Mouse (Mus musculus): Measurements from ENCODE around the gene Cntnap4. TPM values are rescaled to one million over a fixed set of nuclear protein-coding genes. Genes with fewer than 3 reads are reported as not detected.

The Cntnap4 gene
- polyA plus RNA-seq, 1 experiment, result not detected

DNA sequence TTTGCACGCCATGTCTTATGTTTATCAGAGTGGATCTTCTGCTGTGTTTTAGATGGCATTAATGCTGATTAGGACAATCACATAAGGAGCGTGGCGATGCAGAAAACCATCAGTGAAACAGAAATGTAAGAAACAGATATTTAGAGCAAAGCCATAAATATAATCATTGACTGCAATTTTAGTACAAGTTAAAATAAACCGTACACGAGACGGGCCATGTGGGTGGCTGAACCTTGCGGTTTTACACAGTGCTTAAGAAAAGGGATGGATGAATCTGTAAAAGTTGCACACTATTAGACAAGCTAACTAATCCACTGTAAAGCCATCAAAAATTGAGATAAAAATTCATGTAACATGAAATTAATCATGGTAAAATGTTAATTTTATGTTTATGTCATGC is 58.9 kb downstream of the Cntnap4 start:
- no peaks in the 10 kb centered on the region for H3K4me1 ChIP-seq (ENCODE audit: control insufficient read depth, insufficient read depth, low read length)
- H3K36me3 ChIP-seq (ENCODE audit: control insufficient read depth, insufficient read depth, low read length, poor library complexity, severe bottlenecking), result no peaks in the 10 kb centered on the region
- no peak overlapping the region for H3K9ac ChIP-seq (ENCODE audit: low read depth, poor library complexity, severe bottlenecking)
- H3K9me3 ChIP-seq (replicated peaks; ENCODE audit: control insufficient read depth, insufficient read depth, low read length, poor library complexity, severe bottlenecking), result no peaks in the 10 kb centered on the region
- no peak overlapping the region for H3K27ac ChIP-seq (ENCODE audit: insufficient read depth, low read length)
- TF ChIP-seq CTCF (IDR thresholded peaks at IDR 0.05; ENCODE audit: low read depth, low read length), result no peak
- no peak for TF ChIP-seq EP300 (IDR thresholded peaks at IDR 0.05; ENCODE audit: insufficient read depth, low read depth, low read length)
- TF ChIP-seq POLR2A (IDR thresholded peaks at IDR 0.05; ENCODE audit: insufficient read depth, low read length), result no peak
- no peak overlapping the region for H3K4me3 ChIP-seq (ENCODE audit: low read depth, low read length)
- no peaks in the 10 kb centered on the region; the same call in 1 of the 2 replicates for H3K27me3 ChIP-seq (ENCODE audit: control insufficient read depth, insufficient read depth, low read length, poor library complexity, severe bottlenecking)

DNA sequence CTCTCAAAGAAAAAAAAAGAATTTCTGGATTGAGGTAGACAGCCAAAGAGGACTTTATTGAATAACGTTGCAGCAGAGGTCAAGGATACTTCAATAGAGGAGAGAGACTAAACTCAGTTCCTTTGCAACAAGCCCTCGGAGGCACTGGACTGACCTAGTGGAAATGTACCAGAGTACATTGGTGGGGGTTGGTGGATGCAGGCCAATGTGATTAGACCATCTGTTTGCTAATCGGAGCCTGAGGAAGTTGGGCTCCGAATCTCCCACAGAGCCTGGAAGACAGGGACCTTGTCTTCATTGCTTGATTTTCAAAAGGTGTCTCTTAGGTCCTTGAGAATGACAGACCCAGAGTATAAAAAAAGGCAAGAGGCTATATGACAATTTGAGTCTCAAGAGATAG is 82.8 kb downstream of the Cntnap4 start:
- no peak for TF ChIP-seq CTCF (IDR thresholded peaks at IDR 0.05; ENCODE audit: low read depth, low read length)
- no peak for TF ChIP-seq EP300 (IDR thresholded peaks at IDR 0.05; ENCODE audit: insufficient read depth, low read depth, low read length)
- no peak for TF ChIP-seq POLR2A (IDR thresholded peaks at IDR 0.05; ENCODE audit: insufficient read depth, low read length)
- Histone ChIP-seq H3K9me3 (replicated peaks; ENCODE audit: control insufficient read depth, insufficient read depth, low read length, poor library complexity, severe bottlenecking) (peaks cover 5% of the 10 kb centered on the region), H3K27ac (ENCODE audit: insufficient read depth, low read length) (no peak overlapping the region), H3K4me3 (ENCODE audit: low read depth, low read length) (no peak overlapping the region), H3K9ac (ENCODE audit: low read depth, poor library complexity, severe bottlenecking) (no peak overlapping the region), H3K36me3 (ENCODE audit: control insufficient read depth, insufficient read depth, low read length, poor library complexity, severe bottlenecking) (no peaks in the 10 kb centered on the region), H3K27me3 (ENCODE audit: control insufficient read depth, insufficient read depth, low read length, poor library complexity, severe bottlenecking) (no peaks in the 10 kb centered on the region), H3K4me1 (ENCODE audit: control insufficient read depth, insufficient read depth, low read length) (no peaks in the 10 kb centered on the region)

DNA sequence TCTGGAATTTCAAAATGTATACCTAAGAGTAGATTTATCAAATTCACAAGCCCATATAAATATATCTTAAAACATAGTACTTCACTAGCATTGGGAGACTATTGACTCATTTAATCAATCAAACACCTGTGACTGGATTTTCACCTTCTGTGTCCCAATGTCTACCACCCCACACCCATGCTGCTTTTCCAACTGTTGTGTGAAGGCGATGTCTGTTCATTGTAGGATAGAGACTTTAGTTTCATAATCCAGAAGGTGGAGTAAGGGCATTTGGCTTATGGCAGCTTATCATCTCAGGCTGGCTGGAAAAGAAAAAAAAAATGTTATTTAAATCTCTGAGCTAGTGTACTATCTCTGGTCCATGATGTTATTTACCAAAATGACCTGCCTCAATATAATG is 83.4 kb downstream of the Cntnap4 start:
- Histone ChIP-seq H3K9ac (ENCODE audit: low read depth, poor library complexity, severe bottlenecking) (no peak overlapping the region), H3K4me3 (ENCODE audit: low read depth, low read length) (no peak overlapping the region), H3K36me3 (ENCODE audit: control insufficient read depth, insufficient read depth, low read length, poor library complexity, severe bottlenecking) (no peaks in the 10 kb centered on the region), H3K27me3 (ENCODE audit: control insufficient read depth, insufficient read depth, low read length, poor library complexity, severe bottlenecking) (no peaks in the 10 kb centered on the region), H3K27ac (ENCODE audit: insufficient read depth, low read length) (no peak overlapping the region), H3K9me3 (replicated peaks; ENCODE audit: control insufficient read depth, insufficient read depth, low read length, poor library complexity, severe bottlenecking) (peaks cover 5% of the 10 kb centered on the region), H3K4me1 (ENCODE audit: control insufficient read depth, insufficient read depth, low read length) (no peaks in the 10 kb centered on the region)
- no peak for TF ChIP-seq EP300 (IDR thresholded peaks at IDR 0.05; ENCODE audit: insufficient read depth, low read depth, low read length)
- TF ChIP-seq POLR2A (IDR thresholded peaks at IDR 0.05; ENCODE audit: insufficient read depth, low read length), result no peak
- TF ChIP-seq CTCF (IDR thresholded peaks at IDR 0.05; ENCODE audit: low read depth, low read length), result no peak

DNA sequence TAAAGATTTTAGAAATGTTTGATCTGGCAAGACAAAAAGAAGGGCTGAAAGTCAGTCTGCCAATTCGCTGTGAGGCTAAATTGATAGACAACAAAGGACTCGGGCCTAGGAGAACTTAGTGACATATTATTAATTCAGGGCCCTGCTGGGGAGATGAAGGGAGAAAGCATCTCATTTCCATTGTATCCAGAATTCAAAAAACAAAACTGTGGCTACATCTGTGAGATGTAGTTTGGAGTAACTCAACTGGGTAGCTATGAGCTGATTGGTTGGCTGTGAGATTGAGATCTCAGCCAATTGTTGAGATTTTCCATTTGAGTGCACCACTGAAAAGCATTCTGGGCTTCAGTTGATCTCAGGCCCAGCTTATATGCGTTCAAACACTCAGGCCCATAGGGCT is 84.2 kb downstream of the Cntnap4 start:
- Histone ChIP-seq H3K27ac (ENCODE audit: insufficient read depth, low read length) (no peak overlapping the region), H3K36me3 (ENCODE audit: control insufficient read depth, insufficient read depth, low read length, poor library complexity, severe bottlenecking) (no peaks in the 10 kb centered on the region), H3K9me3 (replicated peaks; ENCODE audit: control insufficient read depth, insufficient read depth, low read length, poor library complexity, severe bottlenecking) (peaks cover 5% of the 10 kb centered on the region), H3K9ac (ENCODE audit: low read depth, poor library complexity, severe bottlenecking) (no peak overlapping the region), H3K4me3 (ENCODE audit: low read depth, low read length) (no peak overlapping the region), H3K27me3 (ENCODE audit: control insufficient read depth, insufficient read depth, low read length, poor library complexity, severe bottlenecking) (no peaks in the 10 kb centered on the region), H3K4me1 (ENCODE audit: control insufficient read depth, insufficient read depth, low read length) (no peaks in the 10 kb centered on the region)
- no peak for TF ChIP-seq CTCF (IDR thresholded peaks at IDR 0.05; ENCODE audit: low read depth, low read length)
- no peak for TF ChIP-seq EP300 (IDR thresholded peaks at IDR 0.05; ENCODE audit: insufficient read depth, low read depth, low read length)
- TF ChIP-seq POLR2A (IDR thresholded peaks at IDR 0.05; ENCODE audit: insufficient read depth, low read length), result no peak

DNA sequence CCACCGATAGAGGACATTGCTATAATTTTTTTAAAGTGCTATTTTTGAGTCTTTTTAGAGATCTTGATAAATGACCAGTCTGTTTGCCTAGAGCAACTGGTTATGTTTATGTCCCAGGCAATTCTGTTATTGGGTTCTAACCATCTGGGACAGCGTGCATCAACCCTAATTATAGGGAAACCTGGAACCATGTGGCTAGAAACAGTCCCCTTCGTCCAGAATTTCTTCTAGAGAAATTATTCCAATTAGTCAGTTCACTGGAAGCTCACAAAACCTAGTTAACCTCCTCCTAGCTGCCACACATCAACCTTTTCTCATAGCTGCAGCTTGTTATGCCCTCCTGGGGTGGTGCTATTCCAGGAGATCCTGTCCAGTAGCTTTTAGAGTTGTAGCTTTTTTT is 94.2 kb downstream of the Cntnap4 start:
- no peak overlapping the region for H3K4me3 ChIP-seq (ENCODE audit: low read depth, low read length)
- H3K9ac ChIP-seq (ENCODE audit: low read depth, poor library complexity, severe bottlenecking), result no peak overlapping the region
- no peaks in the 10 kb centered on the region; the same call in 1 of the 2 replicates for H3K27me3 ChIP-seq (ENCODE audit: control insufficient read depth, insufficient read depth, low read length, poor library complexity, severe bottlenecking)
- H3K27ac ChIP-seq (ENCODE audit: insufficient read depth, low read length), result no peak overlapping the region
- H3K36me3 ChIP-seq (ENCODE audit: control insufficient read depth, insufficient read depth, low read length, poor library complexity, severe bottlenecking), result no peaks in the 10 kb centered on the region
- no peaks in the 10 kb centered on the region for H3K4me1 ChIP-seq (ENCODE audit: control insufficient read depth, insufficient read depth, low read length)
- no peaks in the 10 kb centered on the region for H3K9me3 ChIP-seq (replicated peaks; ENCODE audit: control insufficient read depth, insufficient read depth, low read length, poor library complexity, severe bottlenecking)
- TF ChIP-seq EP300 (IDR thresholded peaks at IDR 0.05; ENCODE audit: insufficient read depth, low read depth, low read length), result no peak
- TF ChIP-seq CTCF (IDR thresholded peaks at IDR 0.05; ENCODE audit: low read depth, low read length), result no peak
- TF ChIP-seq POLR2A (IDR thresholded peaks at IDR 0.05; ENCODE audit: insufficient read depth, low read length), result no peak

DNA sequence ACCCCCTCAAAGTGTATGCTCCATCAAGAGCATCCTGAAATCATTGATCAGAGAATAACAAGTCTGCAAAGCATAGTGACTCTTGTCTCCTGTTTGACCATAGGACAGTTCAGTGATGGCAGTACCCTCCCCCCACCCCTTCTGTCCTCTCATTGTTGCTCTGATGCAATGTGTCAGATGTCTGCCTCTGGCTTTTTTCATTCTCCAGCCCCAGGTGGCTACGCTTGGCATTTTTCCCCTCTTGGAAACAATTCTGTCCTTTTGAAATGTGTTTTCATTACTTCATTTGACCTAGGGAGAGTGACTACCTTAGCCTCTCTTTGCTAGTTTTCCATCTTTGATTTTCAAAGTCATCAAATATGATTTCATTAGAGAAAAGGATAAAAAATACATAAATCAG is 104.8 kb downstream of the Cntnap4 start:
- H3K4me3 ChIP-seq (ENCODE audit: low read depth, low read length), result no peak overlapping the region
- no peak overlapping the region for H3K9ac ChIP-seq (ENCODE audit: low read depth, poor library complexity, severe bottlenecking)
- TF ChIP-seq EP300 (IDR thresholded peaks at IDR 0.05; ENCODE audit: insufficient read depth, low read depth, low read length), result no peak
- no peak for TF ChIP-seq CTCF (IDR thresholded peaks at IDR 0.05; ENCODE audit: low read depth, low read length)
- TF ChIP-seq POLR2A (IDR thresholded peaks at IDR 0.05; ENCODE audit: insufficient read depth, low read length), result no peak
- no peaks in the 10 kb centered on the region for H3K27me3 ChIP-seq (ENCODE audit: control insufficient read depth, insufficient read depth, low read length, poor library complexity, severe bottlenecking)
- H3K36me3 ChIP-seq (ENCODE audit: control insufficient read depth, insufficient read depth, low read length, poor library complexity, severe bottlenecking), result no peaks in the 10 kb centered on the region
- no peaks in the 10 kb centered on the region for H3K9me3 ChIP-seq (replicated peaks; ENCODE audit: control insufficient read depth, insufficient read depth, low read length, poor library complexity, severe bottlenecking)
- H3K4me1 ChIP-seq (ENCODE audit: control insufficient read depth, insufficient read depth, low read length), result no peaks in the 10 kb centered on the region
- no peak overlapping the region for H3K27ac ChIP-seq (ENCODE audit: insufficient read depth, low read length)
